Mouse (Mus musculus): ENCODE results near the gene Abtb2. TPM values are rescaled to one million over a fixed set of nuclear protein-coding genes. Genes with fewer than 3 reads are reported as not detected.
A peak's percentile ranks its signal among the peaks of the same experiment; 100 is the strongest.

Abtb2 gene
- polyA plus RNA-seq, 1 experiment, result 4.0 TPM

- Histone ChIP-seq H3K79me3 (ENCODE audit: low read depth) (no peaks in the 10 kb centered on the region), H3K27me3 (ENCODE audit: control insufficient read depth, insufficient read depth, insufficient read length) (no peaks in the 10 kb centered on the region), H3K79me2 (ENCODE audit: control insufficient read depth, insufficient read depth) (no peaks in the 10 kb centered on the region), H3K4me3 (ENCODE audit: insufficient read depth, poor library complexity, severe bottlenecking) (no peak overlapping the region), H3K36me3 (ENCODE audit: control insufficient read depth, insufficient read depth) (peaks cover 19% of the 10 kb centered on the region), H3ac (ENCODE audit: control insufficient read depth, insufficient read length, low read depth) (no peak overlapping the region)
- TF ChIP-seq MAX (IDR thresholded peaks at IDR 0.05) (no peak), CTCF (IDR thresholded peaks at IDR 0.05; ENCODE audit: control insufficient read depth, insufficient read depth, insufficient read length) (no peak), MYOG (IDR thresholded peaks at IDR 0.05; ENCODE audit: control insufficient read depth, extremely low read depth, insufficient read length) (no peak), FOSL1 (IDR thresholded peaks at IDR 0.05; ENCODE audit: insufficient read depth, low read length, poor library complexity, severe bottlenecking) (no peak), MYOD1 (IDR thresholded peaks at IDR 0.05; ENCODE audit: control insufficient read depth, insufficient read length, low read depth) (no peak), USF1 (IDR thresholded peaks at IDR 0.05; ENCODE audit: low read depth) (no peak), CEBPB (IDR thresholded peaks at IDR 0.05; ENCODE audit: low read depth) (no peak)
Observed at GRCm38 (mm10) chr2:103713831-103714230, 147.7 kb downstream of the Abtb2 start.

- peaks cover 19% of the 10 kb centered on the region for H3K36me3 ChIP-seq (ENCODE audit: control insufficient read depth, insufficient read depth)
- no peaks in the 10 kb centered on the region for H3K27me3 ChIP-seq (ENCODE audit: control insufficient read depth, insufficient read depth, insufficient read length)
- no peaks in the 10 kb centered on the region for H3K79me3 ChIP-seq (ENCODE audit: low read depth)
- TF ChIP-seq MYOG (IDR thresholded peaks at IDR 0.05; ENCODE audit: control insufficient read depth, extremely low read depth, insufficient read length) (no peak), MYOD1 (IDR thresholded peaks at IDR 0.05; ENCODE audit: control insufficient read depth, insufficient read length, low read depth) (no peak), CTCF (IDR thresholded peaks at IDR 0.05; ENCODE audit: control insufficient read depth, insufficient read depth, insufficient read length) (no peak), CEBPB (IDR thresholded peaks at IDR 0.05; ENCODE audit: low read depth) (no peak), USF1 (IDR thresholded peaks at IDR 0.05; ENCODE audit: low read depth) (no peak), MAX (IDR thresholded peaks at IDR 0.05) (no peak), FOSL1 (IDR thresholded peaks at IDR 0.05; ENCODE audit: insufficient read depth, low read length, poor library complexity, severe bottlenecking) (no peak)
- H3K4me3 ChIP-seq (ENCODE audit: insufficient read depth, poor library complexity, severe bottlenecking), result no peak overlapping the region
- H3ac ChIP-seq (ENCODE audit: control insufficient read depth, insufficient read length, low read depth), result no peak overlapping the region
- H3K79me2 ChIP-seq (ENCODE audit: control insufficient read depth, insufficient read depth), result no peaks in the 10 kb centered on the region
Observed at GRCm38 (mm10) chr2:103714412-103714811, 148.3 kb downstream of the Abtb2 start.

- Histone ChIP-seq H3ac (ENCODE audit: control insufficient read depth, insufficient read length, low read depth) (no peak overlapping the region), H3K4me3 (ENCODE audit: insufficient read depth, poor library complexity, severe bottlenecking) (no peak overlapping the region), H3K27me3 (ENCODE audit: control insufficient read depth, insufficient read depth, insufficient read length) (no peaks in the 10 kb centered on the region), H3K36me3 (ENCODE audit: control insufficient read depth, insufficient read depth) (peaks cover 53% of the 10 kb centered on the region), H3K79me3 (ENCODE audit: low read depth) (no peaks in the 10 kb centered on the region), H3K79me2 (ENCODE audit: control insufficient read depth, insufficient read depth) (no peaks in the 10 kb centered on the region)
- peak; percentile 93 for TF ChIP-seq CTCF (IDR thresholded peaks at IDR 0.05; ENCODE audit: control insufficient read depth, insufficient read depth, insufficient read length)
- TF ChIP-seq MYOD1 (IDR thresholded peaks at IDR 0.05; ENCODE audit: control insufficient read depth, insufficient read length, low read depth), result no peak
- peak; percentile 60 for TF ChIP-seq MAX (IDR thresholded peaks at IDR 0.05)
Observed at GRCm38 (mm10) chr2:103718594-103719291, 152.6 kb downstream of the Abtb2 start.

- TF ChIP-seq USF1 (IDR thresholded peaks at IDR 0.05; ENCODE audit: low read depth), result no peak
- H3K36me3 ChIP-seq (ENCODE audit: control insufficient read depth, insufficient read depth), result peaks cover 59% of the 10 kb centered on the region
Observed at GRCm38 (mm10) chr2:103719292-103719646, 153.2 kb downstream of the Abtb2 start.

GRCm38 (mm10) chr2:103724521-103724920, 158.4 kb downstream of the Abtb2 start:
- no peak for TF ChIP-seq FOSL1 (IDR thresholded peaks at IDR 0.05; ENCODE audit: insufficient read depth, low read length, poor library complexity, severe bottlenecking)
- TF ChIP-seq USF1 (IDR thresholded peaks at IDR 0.05; ENCODE audit: low read depth), result no peak
- TF ChIP-seq MYOG (IDR thresholded peaks at IDR 0.05; ENCODE audit: control insufficient read depth, extremely low read depth, insufficient read length), result no peak
- no peak for TF ChIP-seq MAX (IDR thresholded peaks at IDR 0.05)
- TF ChIP-seq CTCF (IDR thresholded peaks at IDR 0.05; ENCODE audit: control insufficient read depth, insufficient read depth, insufficient read length), result no peak
- no peak for TF ChIP-seq CEBPB (IDR thresholded peaks at IDR 0.05; ENCODE audit: low read depth)

More at GRCm38 (mm10) chr2:103719292-103719646, 153.2 kb downstream of the Abtb2 start:
- H3ac ChIP-seq (ENCODE audit: control insufficient read depth, insufficient read length, low read depth), result no peak overlapping the region
- H3K79me3 ChIP-seq (ENCODE audit: low read depth), result no peaks in the 10 kb centered on the region
- no peak overlapping the region for H3K4me3 ChIP-seq (ENCODE audit: insufficient read depth, poor library complexity, severe bottlenecking)
- no peaks in the 10 kb centered on the region for H3K79me2 ChIP-seq (ENCODE audit: control insufficient read depth, insufficient read depth)
- H3K27me3 ChIP-seq (ENCODE audit: control insufficient read depth, insufficient read depth, insufficient read length), result no peaks in the 10 kb centered on the region

GRCm38 (mm10) chr2:103728027-103728540, 162.0 kb downstream of the Abtb2 start:
- Histone ChIP-seq H3K36me3 (ENCODE audit: control insufficient read depth, insufficient read depth) (peaks cover 94% of the 10 kb centered on the region), H3K27me3 (ENCODE audit: control insufficient read depth, insufficient read depth, insufficient read length) (no peaks in the 10 kb centered on the region), H3ac (ENCODE audit: control insufficient read depth, insufficient read length, low read depth) (no peak overlapping the region), H3K4me3 (ENCODE audit: insufficient read depth, poor library complexity, severe bottlenecking) (no peak overlapping the region), H3K79me3 (ENCODE audit: low read depth) (no peaks in the 10 kb centered on the region), H3K79me2 (ENCODE audit: control insufficient read depth, insufficient read depth) (no peaks in the 10 kb centered on the region)
- TF ChIP-seq MAX (IDR thresholded peaks at IDR 0.05) (no peak), CEBPB (IDR thresholded peaks at IDR 0.05; ENCODE audit: low read depth) (no peak)

More at GRCm38 (mm10) chr2:103724521-103724920, 158.4 kb downstream of the Abtb2 start:
- no peaks in the 10 kb centered on the region for H3K79me2 ChIP-seq (ENCODE audit: control insufficient read depth, insufficient read depth)
- no peaks in the 10 kb centered on the region for H3K27me3 ChIP-seq (ENCODE audit: control insufficient read depth, insufficient read depth, insufficient read length)
- H3K36me3 ChIP-seq (ENCODE audit: control insufficient read depth, insufficient read depth), result peaks cover 87% of the 10 kb centered on the region
- no peaks in the 10 kb centered on the region for H3K79me3 ChIP-seq (ENCODE audit: low read depth)
- no peak overlapping the region for H3ac ChIP-seq (ENCODE audit: control insufficient read depth, insufficient read length, low read depth)
- no peak overlapping the region for H3K4me3 ChIP-seq (ENCODE audit: insufficient read depth, poor library complexity, severe bottlenecking)

Measured in C2C12 (cell line).